Mouse (Mus musculus) ES-Bruce4 (cell line): ENCODE measurements around the gene Rnf5. TPM values are rescaled to one million over a fixed set of nuclear protein-coding genes. Genes with fewer than 3 reads are reported as not detected.

Experiments used
- H3K27ac ChIP-seq: 2 replicates; pipeline ENCODE4 v1.5.1; 2012; ENCODE audit warnings: low read length, inconsistent platforms; ENCODE audit not compliant: insufficient read depth
- H3K27me3 ChIP-seq: 2 replicates; pipeline ENCODE4 v1.6.1; 2012; ENCODE audit warnings: mild to moderate bottlenecking, low read length, inconsistent platforms; ENCODE audit not compliant: control insufficient read depth, poor library complexity, insufficient read depth, severe bottlenecking
- H3K36me3 ChIP-seq: 2 replicates; pipeline ENCODE4 v1.6.1; 2012; ENCODE audit warnings: inconsistent platforms, mild to moderate bottlenecking, low read length, moderate library complexity; ENCODE audit not compliant: control insufficient read depth, poor library complexity, insufficient read depth, severe bottlenecking
- H3K4me1 ChIP-seq: one replicate; pipeline ENCODE4 v1.8.1; 2011; ENCODE audit warnings: low read length; ENCODE audit not compliant: control insufficient read depth, insufficient read depth
- H3K4me3 ChIP-seq: 2 replicates; pipeline ENCODE4 v1.5.1; 2011; ENCODE audit warnings: low read depth, mild to moderate bottlenecking, low read length
- H3K9ac ChIP-seq: 2 replicates; pipeline ENCODE4 v1.6.1; 2012; ENCODE audit warnings: low read depth, mild to moderate bottlenecking, inconsistent platforms; ENCODE audit not compliant: poor library complexity, severe bottlenecking
- H3K9me3 ChIP-seq: replicated peaks from 2 replicates; pipeline ENCODE4 v1.6.1; 2012; ENCODE audit warnings: mild to moderate bottlenecking, low read length, inconsistent platforms; ENCODE audit not compliant: control insufficient read depth, poor library complexity, insufficient read depth, severe bottlenecking
- CTCF ChIP-seq: IDR thresholded peaks from one replicate; pipeline ENCODE4 v1.8.1; 2011; ENCODE audit warnings: low read depth, low read length
- EP300 ChIP-seq: IDR thresholded peaks from 2 replicates; pipeline ENCODE4 v1.6.1; 2011; ENCODE audit warnings: low read depth, low read length; ENCODE audit not compliant: insufficient read depth
- POLR2A ChIP-seq: IDR thresholded peaks from one replicate; pipeline ENCODE4 v1.8.1; 2011; ENCODE audit warnings: low read length; ENCODE audit not compliant: insufficient read depth
- polyA plus RNA-seq: library from polyadenylated mRNA; stranded (reverse); fragments of >200 nt; gene quantifications from 2 replicates; pipeline ENCODE4 v1.2.4, GENCODE M21; 2011; ENCODE audit warnings: low read depth; ENCODE audit not compliant: missing spikeins, insufficient read depth, insufficient read length

Gene Rnf5
- polyA plus RNA-seq, 1 experiment, result 75.9 TPM

DNA sequence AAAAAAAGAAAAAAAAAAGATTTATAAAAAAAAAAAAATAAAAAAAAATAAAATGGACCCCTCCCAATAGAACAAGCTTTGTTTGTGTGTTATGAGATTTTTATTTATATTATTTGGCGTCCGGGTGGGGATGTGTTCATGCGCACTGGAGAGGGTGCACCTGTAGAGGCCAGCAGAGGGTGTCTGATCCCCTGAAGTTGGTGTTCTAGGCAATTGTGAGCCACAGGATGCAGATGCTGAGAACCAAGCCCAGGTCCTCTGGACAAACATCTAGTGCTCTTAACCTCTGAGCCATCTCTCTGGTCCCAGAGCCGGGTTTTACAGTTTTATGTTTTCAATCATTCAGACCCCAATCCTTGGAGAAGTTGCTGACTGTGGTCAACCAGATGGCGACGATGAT, 43.1 kb downstream of the Rnf5 start:
- no peaks in the 10 kb centered on the region for H3K27me3 ChIP-seq
- no peaks in the 10 kb centered on the region for H3K9me3 ChIP-seq
- no peak overlapping the region for H3K27ac ChIP-seq
- H3K4me3 ChIP-seq, result no peak overlapping the region
- no peak overlapping the region for H3K9ac ChIP-seq
- H3K4me1 ChIP-seq, result peaks cover 6% of the 10 kb centered on the region
- TF ChIP-seq CTCF (peak; percentile 39), EP300 (no peak)
- no peaks in the 10 kb centered on the region for H3K36me3 ChIP-seq

DNA sequence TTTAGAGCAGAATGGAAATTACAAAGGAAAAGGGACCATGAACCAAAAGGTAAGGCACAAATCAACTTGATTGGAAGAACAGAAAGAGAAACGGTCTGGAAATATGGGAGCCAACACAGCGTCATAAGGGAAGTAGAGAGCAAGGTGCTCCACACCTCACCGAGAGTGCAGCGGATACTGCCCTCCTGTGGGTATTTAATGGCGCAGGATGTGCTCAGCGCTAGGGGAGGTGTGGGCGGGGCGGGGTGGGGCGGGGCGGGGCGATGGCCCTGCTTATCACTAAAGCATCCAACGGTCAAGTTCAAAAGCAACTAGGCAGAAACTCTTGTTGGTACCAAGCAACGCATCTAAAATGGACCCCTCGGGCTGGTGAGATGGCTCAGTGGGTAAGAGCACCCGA, 43.6 kb downstream of the Rnf5 start:
- peaks cover 5% of the 10 kb centered on the region for H3K4me1 ChIP-seq
- no peaks in the 10 kb centered on the region for H3K27me3 ChIP-seq
- no peak overlapping the region for H3K9ac ChIP-seq
- H3K36me3 ChIP-seq, result no peaks in the 10 kb centered on the region
- TF ChIP-seq CTCF (peak; percentile 59), POLR2A (no peak)
- H3K27ac ChIP-seq, result no peak overlapping the region
- no peaks in the 10 kb centered on the region for H3K9me3 ChIP-seq
- 0 out of 2 replicates have a peak overlapping the region, but pooled peaks have one; percentile 18 for H3K4me3 ChIP-seq

DNA sequence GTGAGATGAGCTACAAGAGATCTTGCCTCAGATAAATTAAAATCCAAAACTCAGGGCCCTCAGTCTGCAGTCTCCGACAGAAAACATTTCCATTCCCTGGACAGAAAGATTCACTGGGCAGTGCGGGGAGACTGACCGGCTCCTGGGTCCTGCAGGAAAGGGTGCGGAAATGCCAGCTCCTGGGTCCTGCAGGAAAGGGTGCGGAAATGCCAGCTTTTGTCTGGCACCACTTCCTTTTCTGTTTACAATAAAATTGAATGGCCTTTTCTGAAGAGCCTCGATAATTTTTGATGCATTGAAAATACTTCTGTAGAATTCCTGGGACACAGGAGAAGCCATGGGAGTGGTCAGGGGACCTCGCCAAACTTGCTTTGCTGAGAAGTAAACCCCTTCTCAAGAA, 44.4 kb downstream of the Rnf5 start:
- Histone ChIP-seq H3K9me3 (no peaks in the 10 kb centered on the region), H3K36me3 (no peaks in the 10 kb centered on the region), H3K4me3 (no peak overlapping the region), H3K27ac (no peak overlapping the region), H3K4me1 (peaks cover under 1% of the 10 kb centered on the region), H3K27me3 (no peaks in the 10 kb centered on the region), H3K9ac (no peak overlapping the region)
- no peak for TF ChIP-seq EP300

DNA sequence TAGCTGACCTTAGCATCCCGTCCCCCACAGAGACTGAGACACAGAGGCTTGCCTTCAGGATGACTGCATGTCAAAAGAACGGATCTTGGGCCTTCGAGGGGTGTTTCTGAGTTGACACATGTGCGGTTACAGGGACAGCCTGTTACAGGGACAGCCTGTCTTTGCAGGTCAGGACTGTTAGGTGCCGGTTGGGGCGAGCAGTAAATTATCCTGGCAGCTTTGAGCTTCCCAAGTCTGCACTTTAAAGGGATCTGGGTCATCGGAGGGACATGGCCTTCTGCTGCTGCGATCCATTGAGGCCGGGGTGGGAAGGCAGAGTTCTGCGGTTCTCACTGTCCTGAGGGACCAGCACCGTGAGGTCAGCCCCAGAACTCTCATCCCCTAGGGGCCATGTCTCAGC, 46.1 kb downstream of the Rnf5 start:
- Histone ChIP-seq H3K4me3 (no peak overlapping the region), H3K9me3 (no peaks in the 10 kb centered on the region), H3K4me1 (no peaks in the 10 kb centered on the region), H3K27ac (no peak overlapping the region), H3K9ac (no peak overlapping the region), H3K36me3 (no peaks in the 10 kb centered on the region), H3K27me3 (no peaks in the 10 kb centered on the region)
- TF ChIP-seq CTCF, result no peak
- TF ChIP-seq EP300, result no peak
- TF ChIP-seq POLR2A, result no peak

DNA sequence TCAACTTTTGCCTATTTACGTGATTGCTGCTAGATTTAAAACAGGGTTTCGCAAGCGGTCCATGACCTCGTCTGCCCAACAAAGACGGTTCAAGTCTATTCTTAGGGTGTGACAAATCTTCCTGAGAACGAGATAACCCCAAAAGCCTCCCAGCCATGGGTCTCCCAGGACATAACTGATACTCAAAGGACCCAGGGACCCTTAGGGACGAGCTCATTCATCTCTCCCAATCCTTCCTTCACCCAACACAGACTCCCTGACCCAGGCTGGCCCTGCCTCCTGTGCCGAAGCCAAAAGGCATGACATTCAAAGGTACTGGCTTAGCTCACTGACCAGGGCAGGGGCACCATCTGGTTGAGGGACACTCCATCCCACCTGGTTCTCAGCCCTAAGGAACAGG, 47.1 kb downstream of the Rnf5 start:
- Histone ChIP-seq H3K9me3 (no peaks in the 10 kb centered on the region), H3K4me3 (no peak overlapping the region), H3K27me3 (no peaks in the 10 kb centered on the region), H3K9ac (no peak overlapping the region), H3K27ac (no peak overlapping the region), H3K4me1 (no peaks in the 10 kb centered on the region), H3K36me3 (no peaks in the 10 kb centered on the region)
- TF ChIP-seq EP300 (no peak), CTCF (no peak), POLR2A (no peak)

DNA sequence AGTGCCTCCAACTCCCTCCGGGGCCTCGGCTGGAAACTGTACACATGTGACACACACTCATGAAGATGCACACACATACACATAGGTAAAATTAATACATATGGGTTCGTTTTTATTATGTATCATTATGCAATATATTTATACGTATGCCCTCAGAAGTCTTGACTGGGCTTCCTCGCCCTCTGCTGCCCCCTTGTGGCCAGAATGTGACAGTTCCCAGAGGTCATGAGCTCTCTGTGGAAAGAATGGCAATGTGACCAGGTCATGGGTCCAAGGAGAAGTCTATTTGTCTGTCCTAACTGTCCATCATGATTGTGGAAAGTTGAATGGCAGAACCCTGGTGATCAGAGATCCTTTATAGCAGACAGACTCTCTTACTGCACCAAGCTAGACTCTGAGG, 48.0 kb downstream of the Rnf5 start:
- no peaks in the 10 kb centered on the region for H3K27me3 ChIP-seq
- no peak overlapping the region for H3K9ac ChIP-seq
- TF ChIP-seq EP300 (no peak), POLR2A (no peak), CTCF (peak; percentile 94)
- H3K27ac ChIP-seq, result no peak overlapping the region
- H3K4me1 ChIP-seq, result no peaks in the 10 kb centered on the region
- no peaks in the 10 kb centered on the region for H3K9me3 ChIP-seq
- H3K4me3 ChIP-seq, result no peak overlapping the region
- H3K36me3 ChIP-seq, result no peaks in the 10 kb centered on the region

Other genes starting within 250 kb of the Rnf5 start
- gene Btnl2, start 248.9 kb downstream of the Rnf5 start, polyA plus RNA-seq, result not detected in 2 replicates
- gene Btnl1, start 226.6 kb downstream of the Rnf5 start, polyA plus RNA-seq, result 0.28 TPM in 1 of 2 replicates, not detected in the other
- gene BC051142, start 204.9 kb downstream of the Rnf5 start, polyA plus RNA-seq, result not detected in 2 replicates
- gene Btnl4, start 126.4 kb downstream of the Rnf5 start, polyA plus RNA-seq, result not detected in 2 replicates
- not detected in 2 replicates for gene Btnl6, start 86.3 kb downstream of the Rnf5 start, polyA plus RNA-seq
- 4.6 and 7.0 TPM in 2 replicates for gene Notch4, start 39.4 kb downstream of the Rnf5 start, polyA plus RNA-seq
- gene Gpsm3, start 13.9 kb downstream of the Rnf5 start, polyA plus RNA-seq, result 3.9 and 4.2 TPM in 2 replicates
- gene Pbx2, start 12.4 kb downstream of the Rnf5 start, polyA plus RNA-seq, result 66.1 and 73.0 TPM in 2 replicates
- gene Ager, start 5.8 kb downstream of the Rnf5 start, polyA plus RNA-seq, result 1.4 and 2.5 TPM in 2 replicates
- 66.8 and 81.7 TPM in 2 replicates for gene Agpat1, start 572 bp upstream of the Rnf5 start, polyA plus RNA-seq
- 0.85 and 1.1 TPM in 2 replicates for gene Egfl8, start 12.3 kb upstream of the Rnf5 start, polyA plus RNA-seq
- gene Ppt2, start 24.8 kb upstream of the Rnf5 start, polyA plus RNA-seq, result 26.7 and 29.2 TPM in 2 replicates
- gene Prrt1, start 25.8 kb upstream of the Rnf5 start, polyA plus RNA-seq, result not detected in 2 replicates
- 11.0 and 16.5 TPM in 2 replicates for gene Fkbpl, start 41.1 kb upstream of the Rnf5 start, polyA plus RNA-seq
- 31.3 and 32.0 TPM in 2 replicates for gene Atf6b, start 43.5 kb upstream of the Rnf5 start, polyA plus RNA-seq
- 0.13 and 0.15 TPM in 2 replicates for gene Tnxb, start 66.8 kb upstream of the Rnf5 start, polyA plus RNA-seq
- 0.12 and 0.23 TPM in 2 replicates for gene C4b, start 140.2 kb upstream of the Rnf5 start, polyA plus RNA-seq
- not detected in 2 replicates for gene Cyp21a1, start 200.9 kb upstream of the Rnf5 start, polyA plus RNA-seq
- 18.7 and 25.8 TPM in 2 replicates for gene Stk19, start 233.3 kb upstream of the Rnf5 start, polyA plus RNA-seq
- 22.6 and 24.5 TPM in 2 replicates for gene Dxo, start 233.3 kb upstream of the Rnf5 start, polyA plus RNA-seq
- gene Skiv2l, start 246.5 kb upstream of the Rnf5 start, polyA plus RNA-seq, result 12.7 and 13.1 TPM in 2 replicates
- gene Nelfe, start 246.7 kb upstream of the Rnf5 start, polyA plus RNA-seq, result 53.0 and 63.6 TPM in 2 replicates